Comparison of ENCODE assay signal across 10 mouse cellular contexts in the genomic region with DNA sequence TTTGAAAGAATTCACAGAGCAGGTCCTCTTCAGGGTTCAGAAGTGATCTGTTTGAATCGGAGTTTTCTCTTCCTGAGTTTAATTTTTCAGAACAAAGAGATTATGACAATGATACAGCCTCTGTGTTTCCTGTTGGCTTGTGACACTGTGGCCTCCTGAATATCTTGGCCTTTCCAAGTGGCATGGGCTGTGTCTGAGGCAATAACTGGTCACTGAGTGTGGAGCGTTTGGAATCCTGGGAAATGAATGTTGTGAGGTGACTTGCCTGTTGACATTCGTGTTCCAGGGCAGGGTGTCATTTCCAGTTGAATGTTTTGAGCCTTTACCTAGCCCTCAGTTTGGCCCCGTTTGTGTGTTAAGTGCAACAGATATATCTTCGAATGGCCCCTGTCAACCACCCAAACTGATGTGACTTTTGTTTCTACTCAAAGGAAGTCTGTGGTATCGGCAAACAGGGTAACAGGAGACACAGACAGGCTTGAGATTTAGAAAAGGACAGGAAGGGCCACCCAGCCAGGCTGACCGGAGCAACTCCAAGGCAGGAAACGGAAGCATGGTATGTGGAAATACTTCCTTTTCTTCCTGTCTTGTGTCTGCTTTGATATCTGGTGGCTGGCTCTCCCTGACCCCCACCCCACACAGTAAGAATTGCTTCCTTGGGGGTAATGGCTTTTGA. TPM values are rescaled to one million over a fixed set of nuclear protein-coding genes. Genes with fewer than 3 reads are reported as not detected.
DNase-seq lines count a peak whose midpoint lies in the region; ATAC-seq lines count a peak whose summit lies in the region.
"Had no signal": no experiment of that assay in that cellular context is flagged by ENCODE, and none has a peak within 500 bp of the region (broad histone marks: within the 10 kb centered on the region; RNA-seq: fewer than 3 reads in every experiment).

No protein-coding gene starts in this region.

- peak; percentile 48 for DNase-seq in adrenal gland, adult 2 months
- no peak for DNase-seq in adrenal gland, adult 8-10 months
- peak; percentile 33 for DNase-seq in kidney, adult 18-20 months
- peak; percentile 57 for DNase-seq in lung, postnatal 25 days (ENCODE audit: low spot score)
- no peak for DNase-seq in gastrocnemius, adult 18-20 months (ENCODE audit: low spot score)
- no peak for DNase-seq in right cerebral cortex, postnatal 10 days (ENCODE audit: low spot score in 2 of 2)
- DNase-seq: cerebellum, adult 11-12 months; retina, postnatal 1 day had no signal

- no peaks in the 10 kb centered on the region for H3K9me3 ChIP-seq in liver, embryonic 16.5 days (replicated peaks; ENCODE audit: control insufficient read depth, low read length)
- H3K9me3 ChIP-seq in liver, embryonic 12.5 days (replicated peaks), result no peaks in the 10 kb centered on the region

- 0 out of 2 replicates have a peak, but pooled peaks have one; percentile 21 for ATAC-seq in liver, embryonic 16.5 days (ENCODE audit: low read depth)
- no peak for ATAC-seq in liver, embryonic 12.5 days

- H3K36me3 ChIP-seq in liver, embryonic 16.5 days (ENCODE audit: control insufficient read depth, insufficient read depth), result no peaks in the 10 kb centered on the region
- no peaks in the 10 kb centered on the region for H3K36me3 ChIP-seq in liver, embryonic 12.5 days

- H3K27ac ChIP-seq in liver, embryonic 16.5 days (ENCODE audit: low read length), result no peak overlapping the region
- H3K27ac ChIP-seq in liver, embryonic 12.5 days, result no peak overlapping the region

- no peaks in the 10 kb centered on the region for H3K4me1 ChIP-seq in liver, embryonic 16.5 days (ENCODE audit: control insufficient read depth, low read depth, low read length)
- 0 out of 2 replicates have a peak, but pooled peaks cover 16% of the 10 kb centered on the region for H3K4me1 ChIP-seq in liver, embryonic 12.5 days

- no peak overlapping the region for H3K4me3 ChIP-seq in liver, embryonic 16.5 days (ENCODE audit: low read depth, low read length)
- no peak overlapping the region for H3K4me3 ChIP-seq in liver, embryonic 12.5 days

- H3K9ac ChIP-seq in liver, embryonic 16.5 days (ENCODE audit: low read depth, low read length), result no peak overlapping the region
- H3K9ac ChIP-seq in liver, embryonic 12.5 days, result no peak overlapping the region

- no peaks in the 10 kb centered on the region for H3K27me3 ChIP-seq in liver, embryonic 16.5 days (ENCODE audit: control insufficient read depth, insufficient read depth, low read depth, low read length)
- no peaks in the 10 kb centered on the region for H3K27me3 ChIP-seq in liver, embryonic 12.5 days (replicated peaks)

- H3K4me2 ChIP-seq in liver, embryonic 16.5 days (ENCODE audit: low read depth, low read length), result no peak overlapping the region
- no peak overlapping the region for H3K4me2 ChIP-seq in liver, embryonic 12.5 days

- WGBS in liver, embryonic 16.5 days (ENCODE audit: insufficient replicate concordance), result 20% methylated on average over 8 of the region's 8 CpGs
- 23% methylated on average over 8 of the region's 8 CpGs for WGBS in liver, embryonic 12.5 days (ENCODE audit: insufficient replicate concordance)

RNA-seq across cellular contexts. Expression of gene Mef2a, which starts 52.3 kb away (rescaled TPM):
- total RNA-seq in adrenal gland, adult 2 months (2021), result 10 to 100 TPM; 49.3 to 60.3 TPM
- polyA plus RNA-seq in adrenal gland, adult 2 months (2012; rRNA removed), result 24.0 and 28.8 TPM in 2 replicates
- total RNA-seq in adrenal gland, adult 8-10 months (2022), result 10 to 100 TPM; 47.9 to 76.3 (median 63.2) TPM
- 11.4 and 12.0 TPM in 2 replicates for polyA plus RNA-seq in liver, embryonic 16.5 days (2015; fragmentation: Nextera tagmentation; extraction: Ambion mirVana)
- 15.0 and 16.6 TPM in 2 replicates for polyA plus RNA-seq in liver, embryonic 12.5 days (2016; fragmentation: Nextera tagmentation; extraction: Ambion mirVana)
- 100 to 1,000 TPM in 1 of 2 experiments, 10 to 100 TPM in 1; 87.3 to 105 TPM for total RNA-seq in gastrocnemius, adult 18-20 months (2021)

Comparison
In these comparisons a context has a peak if more than half of its experiments do, and no peak if none do; other contexts are left out.
1. DNase-seq: peak in adrenal gland, adult 2 months (single experiment), kidney, adult 18-20 months (single experiment) and lung, postnatal 25 days (single experiment); none in adrenal gland, adult 8-10 months (single experiment), gastrocnemius, adult 18-20 months (single experiment) and right cerebral cortex, postnatal 10 days (0 of 2).